Mouse (Mus musculus): ENCODE measurements around the gene Gadd45g. TPM values are rescaled to one million over a fixed set of nuclear protein-coding genes. Genes with fewer than 3 reads are reported as not detected.
A peak's percentile ranks its signal among the peaks of the same experiment; 100 is the strongest.

Gene Gadd45g
- polyA plus RNA-seq, 1 experiment from 2014 or later: 28.7 TPM

DNA sequence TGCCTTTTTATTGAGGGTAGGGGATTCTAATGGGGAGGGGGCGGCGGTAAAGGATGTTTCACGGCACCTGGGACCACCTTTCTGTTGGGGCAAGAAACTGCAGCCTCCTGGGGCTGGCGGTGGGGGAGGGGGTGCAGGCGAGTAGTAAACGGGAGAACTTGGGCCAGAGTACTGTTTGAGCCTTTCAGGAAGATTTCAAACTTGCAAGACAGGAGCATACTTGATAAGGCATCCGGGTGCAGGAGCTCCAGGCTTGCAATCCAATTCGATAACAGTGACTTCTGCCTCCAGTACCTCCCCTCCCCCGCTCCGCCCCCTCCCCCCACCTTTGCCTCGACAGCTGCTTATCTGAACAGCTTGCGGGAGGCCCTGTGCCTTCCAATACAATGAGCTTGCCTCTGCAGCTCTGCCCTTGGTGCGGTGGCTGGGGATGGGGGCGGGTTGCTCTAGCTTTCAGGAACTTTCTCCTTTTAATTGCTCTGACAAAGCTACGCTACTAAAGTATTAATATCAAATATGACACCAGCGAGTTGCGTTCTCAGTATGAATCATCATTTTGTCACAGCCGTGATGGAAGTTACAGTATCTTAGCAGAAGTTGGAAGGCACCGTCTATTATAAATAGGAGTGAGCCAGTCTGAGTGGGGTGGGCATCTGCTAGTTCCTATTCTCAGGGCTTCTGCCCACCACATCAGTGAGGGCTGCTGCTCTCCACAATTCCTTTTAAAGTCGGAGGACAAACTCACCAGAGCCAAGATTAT lies 2.2 kb downstream of the Gadd45g start:
- no peak for TF ChIP-seq CTCF (IDR thresholded peaks at IDR 0.05; ENCODE audit: low read depth)
- Histone ChIP-seq H3K4me3 (ENCODE audit: low read depth, low read length) (peak overlapping the region; percentile 69), H3K27ac (ENCODE audit: low read depth, low read length) (peak overlapping the region; percentile 80), H3K27me3 (replicated peaks; ENCODE audit: control insufficient read depth, insufficient read depth, low read length) (no peaks in the 10 kb centered on the region), H3K9ac (ENCODE audit: low read depth, low read length) (peak overlapping the region; percentile 69), H3K36me3 (ENCODE audit: control insufficient read depth, insufficient read depth) (no peaks in the 10 kb centered on the region), H3K4me1 (replicated peaks; ENCODE audit: control insufficient read depth, insufficient read depth, low read length) (peaks cover 4% of the 10 kb centered on the region; the same call in 1 of the 2 replicates), H3K9me3 (ENCODE audit: control insufficient read depth) (no peaks in the 10 kb centered on the region), H3K4me2 (replicated peaks; ENCODE audit: low read depth) (peak overlapping the region; percentile 95)
- ATAC-seq: peak; percentile 11
- WGBS: 2% methylated on average over 20 of the region's 20 CpGs

DNA sequence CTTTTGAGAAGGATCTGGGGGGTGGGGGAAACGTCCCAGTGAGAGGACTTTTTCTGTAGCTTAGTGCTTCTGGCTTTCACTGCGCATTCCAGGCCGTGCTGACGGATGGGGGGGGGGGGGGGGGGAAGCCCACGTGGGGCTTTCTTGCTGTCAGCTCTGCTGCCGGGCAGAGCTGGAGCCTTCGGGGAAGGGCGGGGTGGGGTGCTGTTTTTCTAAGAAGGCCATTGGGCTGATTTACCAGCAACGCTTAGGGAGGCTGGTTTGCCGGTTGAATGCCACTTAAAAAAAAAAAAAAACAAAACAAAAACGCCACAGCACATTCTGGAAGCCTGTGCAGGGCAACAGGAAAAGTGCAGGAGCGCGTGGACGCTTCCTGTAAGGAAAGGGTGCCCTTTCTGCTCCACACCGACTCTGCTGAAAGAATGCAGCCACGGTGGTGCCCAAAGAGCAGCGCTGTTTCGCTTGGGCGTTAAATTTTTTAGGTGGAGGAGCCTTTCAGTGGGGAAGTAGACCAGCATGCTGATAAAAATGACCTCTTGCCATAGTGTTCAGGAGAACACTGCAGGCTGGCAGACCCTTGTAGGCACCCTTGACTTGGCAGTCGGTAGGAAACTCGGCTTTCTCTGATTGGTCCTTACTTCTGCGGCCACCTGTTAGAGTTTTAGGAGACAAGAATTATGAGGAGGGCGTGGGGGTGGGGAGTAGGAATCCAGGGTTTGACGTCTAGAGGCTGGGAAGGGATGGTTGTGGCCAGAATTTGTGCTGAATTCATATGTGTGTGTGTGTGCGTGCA lies 3.0 kb downstream of the Gadd45g start:
- no peak overlapping the region for H3K9ac ChIP-seq (ENCODE audit: low read depth, low read length)
- TF ChIP-seq CTCF (IDR thresholded peaks at IDR 0.05; ENCODE audit: low read depth): no peak
- 11% methylated on average over 25 of the region's 25 CpGs for WGBS
- H3K9me3 ChIP-seq (ENCODE audit: control insufficient read depth): no peaks in the 10 kb centered on the region
- H3K4me2 ChIP-seq (replicated peaks; ENCODE audit: low read depth): peak overlapping the region; percentile 95
- no peaks in the 10 kb centered on the region for H3K27me3 ChIP-seq (replicated peaks; ENCODE audit: control insufficient read depth, insufficient read depth, low read length)
- H3K4me1 ChIP-seq (replicated peaks; ENCODE audit: control insufficient read depth, insufficient read depth, low read length): peaks cover 4% of the 10 kb centered on the region; the same call in 1 of the 2 replicates
- no peak for ATAC-seq
- H3K27ac ChIP-seq (ENCODE audit: low read depth, low read length): no peak overlapping the region
- peak overlapping the region; percentile 69 for H3K4me3 ChIP-seq (ENCODE audit: low read depth, low read length)
- H3K36me3 ChIP-seq (ENCODE audit: control insufficient read depth, insufficient read depth): no peaks in the 10 kb centered on the region

DNA sequence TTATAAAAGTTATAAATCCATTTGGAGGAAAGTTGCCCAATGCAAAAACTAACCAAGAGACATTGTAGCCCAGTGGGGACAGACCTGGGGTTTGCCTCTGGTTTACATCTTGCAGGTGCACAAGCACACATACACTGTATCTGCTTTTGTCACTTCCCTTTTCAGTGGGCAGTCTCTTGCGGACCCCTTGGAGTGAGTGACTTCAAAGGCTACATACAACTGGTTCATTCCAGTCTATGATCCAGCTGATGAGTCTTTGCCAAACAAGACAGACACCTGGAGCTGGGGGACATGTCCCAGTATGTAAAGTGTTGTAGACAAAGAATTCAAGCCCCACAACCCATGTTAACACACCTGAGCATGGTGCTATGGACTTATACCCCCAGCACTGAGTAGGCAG lies 4.1 kb downstream of the Gadd45g start:
- no peak overlapping the region for H3K27ac ChIP-seq (ENCODE audit: low read depth, low read length)
- no peaks in the 10 kb centered on the region for H3K27me3 ChIP-seq (replicated peaks; ENCODE audit: control insufficient read depth, insufficient read depth, low read length)

DNA sequence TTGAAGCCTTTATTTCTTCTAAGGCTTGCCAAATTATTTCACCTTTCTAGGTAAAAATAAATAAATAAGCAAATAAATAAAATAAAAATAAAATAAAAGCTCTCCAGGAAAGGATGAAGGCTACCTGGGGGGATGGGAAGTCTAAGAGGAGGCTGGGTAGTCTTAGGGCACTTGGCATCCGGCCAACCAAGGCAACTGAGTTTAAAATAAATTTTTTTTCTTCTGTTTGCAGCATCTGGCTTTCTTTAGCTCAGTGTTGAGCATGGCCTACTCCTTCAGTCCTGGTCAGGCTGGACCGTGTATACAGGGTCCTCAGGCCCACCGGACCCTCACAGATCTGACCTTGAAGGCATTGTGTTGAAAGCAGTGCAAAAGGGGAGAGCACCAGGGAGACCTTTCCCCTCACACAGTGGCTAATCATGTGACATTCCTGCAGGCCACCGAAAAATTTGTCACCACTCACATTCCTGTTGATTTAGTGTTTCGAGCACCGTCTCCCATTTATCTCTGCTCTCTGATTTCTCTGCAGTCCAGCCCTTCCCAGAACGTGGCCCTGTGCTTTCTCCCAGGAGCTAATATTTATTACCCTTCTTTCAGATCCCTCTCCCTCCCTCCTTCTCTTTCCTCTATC lies 6.2 kb downstream of the Gadd45g start:
- H3K9me3 ChIP-seq (ENCODE audit: control insufficient read depth): no peaks in the 10 kb centered on the region
- no peak overlapping the region for H3K9ac ChIP-seq (ENCODE audit: low read depth, low read length)
- no peak overlapping the region for H3K4me3 ChIP-seq (ENCODE audit: low read depth, low read length)
- H3K4me2 ChIP-seq (replicated peaks; ENCODE audit: low read depth): peak overlapping the region; percentile 41
- no peaks in the 10 kb centered on the region for H3K27me3 ChIP-seq (replicated peaks; ENCODE audit: control insufficient read depth, insufficient read depth, low read length)
- H3K36me3 ChIP-seq (ENCODE audit: control insufficient read depth, insufficient read depth): no peaks in the 10 kb centered on the region
- ATAC-seq: peak; percentile 4; the same call in 1 of the 2 replicates
- H3K4me1 ChIP-seq (replicated peaks; ENCODE audit: control insufficient read depth, insufficient read depth, low read length): peaks cover 4% of the 10 kb centered on the region; the same call in 1 of the 2 replicates
- no peak for TF ChIP-seq CTCF (IDR thresholded peaks at IDR 0.05; ENCODE audit: low read depth)
- WGBS: 35% methylated on average over 7 of the region's 7 CpGs
- no peak overlapping the region for H3K27ac ChIP-seq (ENCODE audit: low read depth, low read length)

More for the DNA sequence above, 4.1 kb downstream of the Gadd45g start:
- Histone ChIP-seq H3K36me3 (ENCODE audit: control insufficient read depth, insufficient read depth) (no peaks in the 10 kb centered on the region), H3K4me3 (ENCODE audit: low read depth, low read length) (no peak overlapping the region), H3K4me2 (replicated peaks; ENCODE audit: low read depth) (no peak overlapping the region), H3K4me1 (replicated peaks; ENCODE audit: control insufficient read depth, insufficient read depth, low read length) (peaks cover 4% of the 10 kb centered on the region; the same call in 1 of the 2 replicates), H3K9ac (ENCODE audit: low read depth, low read length) (no peak overlapping the region), H3K9me3 (ENCODE audit: control insufficient read depth) (no peaks in the 10 kb centered on the region)
- no peak for ATAC-seq
- TF ChIP-seq CTCF (IDR thresholded peaks at IDR 0.05; ENCODE audit: low read depth): no peak
- WGBS: 91% methylated on average over 1 of the region's 1 CpGs

DNA sequence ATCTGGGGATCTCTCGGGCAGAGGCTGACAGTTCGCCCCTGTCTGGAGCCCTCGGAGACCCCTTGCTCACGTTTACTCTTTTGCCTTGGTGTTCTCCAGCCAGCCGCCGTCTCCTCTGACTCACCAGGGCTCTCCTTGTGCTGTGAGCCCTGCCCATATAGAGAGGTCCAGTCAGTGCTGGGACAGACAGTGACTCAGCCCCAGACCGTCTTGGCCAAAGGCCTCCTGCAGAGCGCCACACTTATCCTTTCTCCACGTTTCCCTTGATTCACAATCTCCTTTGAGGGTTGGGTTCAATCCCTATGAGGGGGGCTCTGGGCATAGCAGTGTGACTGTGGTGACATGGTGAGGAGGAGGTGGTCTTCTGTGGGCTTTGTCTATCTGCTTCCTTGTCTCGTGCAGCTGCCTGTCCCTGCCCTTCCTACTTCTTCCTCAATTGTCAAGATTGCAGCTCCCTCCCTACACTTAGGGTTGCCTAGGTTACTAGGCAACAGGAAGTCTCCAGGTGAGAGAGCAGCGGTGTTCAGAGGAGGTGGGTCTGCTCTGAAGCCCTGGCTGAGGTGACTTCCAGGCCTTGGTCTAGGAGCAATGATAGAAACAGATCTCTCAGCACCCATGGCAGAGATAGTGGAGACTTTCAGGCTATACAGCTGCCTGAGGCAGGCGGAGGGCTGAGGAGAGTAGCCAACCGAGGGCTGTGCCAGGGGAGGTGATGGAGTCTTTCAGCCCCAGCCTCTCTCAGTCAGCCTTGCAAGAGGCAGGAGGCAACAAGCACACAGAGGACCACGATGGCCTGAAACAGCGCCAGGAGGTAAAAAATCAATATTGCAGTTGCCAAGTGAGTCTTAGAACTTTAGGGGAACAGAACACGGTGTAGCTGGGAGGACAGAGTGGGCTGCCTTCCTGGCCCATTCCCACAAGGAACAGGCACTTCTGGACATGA lies 7.1 kb downstream of the Gadd45g start:
- no peak overlapping the region for H3K9ac ChIP-seq (ENCODE audit: low read depth, low read length)
- peak; percentile 91 for ATAC-seq
- no peaks in the 10 kb centered on the region for H3K36me3 ChIP-seq (ENCODE audit: control insufficient read depth, insufficient read depth)
- no peak for TF ChIP-seq CTCF (IDR thresholded peaks at IDR 0.05; ENCODE audit: low read depth)
- H3K4me2 ChIP-seq (replicated peaks; ENCODE audit: low read depth): peak overlapping the region; percentile 41
- H3K27ac ChIP-seq (ENCODE audit: low read depth, low read length): no peak overlapping the region
- no peaks in the 10 kb centered on the region for H3K9me3 ChIP-seq (ENCODE audit: control insufficient read depth)
- 23% methylated on average over 16 of the region's 16 CpGs for WGBS
- H3K4me3 ChIP-seq (ENCODE audit: low read depth, low read length): no peak overlapping the region
- H3K4me1 ChIP-seq (replicated peaks; ENCODE audit: control insufficient read depth, insufficient read depth, low read length): peaks cover 4% of the 10 kb centered on the region; the same call in 1 of the 2 replicates
- H3K27me3 ChIP-seq (replicated peaks; ENCODE audit: control insufficient read depth, insufficient read depth, low read length): no peaks in the 10 kb centered on the region
